Mouse (Mus musculus) CD4-positive, CD25-positive, alpha-beta regulatory T cell (primary cell): ENCODE results near the gene Ahrr. TPM values are rescaled to one million over a fixed set of nuclear protein-coding genes. Genes with fewer than 3 reads are reported as not detected.

ENCODE experiments used
- polyA plus RNA-seq: library from polyadenylated mRNA; unstranded; fragments of 100-300 nt; shearing (Covaris generic); gene quantifications from one replicate; pipeline ENCODE4 v1.2.1, GENCODE M21; 2017

Ahrr gene
- polyA plus RNA-seq = 0.11 TPM

DNA sequence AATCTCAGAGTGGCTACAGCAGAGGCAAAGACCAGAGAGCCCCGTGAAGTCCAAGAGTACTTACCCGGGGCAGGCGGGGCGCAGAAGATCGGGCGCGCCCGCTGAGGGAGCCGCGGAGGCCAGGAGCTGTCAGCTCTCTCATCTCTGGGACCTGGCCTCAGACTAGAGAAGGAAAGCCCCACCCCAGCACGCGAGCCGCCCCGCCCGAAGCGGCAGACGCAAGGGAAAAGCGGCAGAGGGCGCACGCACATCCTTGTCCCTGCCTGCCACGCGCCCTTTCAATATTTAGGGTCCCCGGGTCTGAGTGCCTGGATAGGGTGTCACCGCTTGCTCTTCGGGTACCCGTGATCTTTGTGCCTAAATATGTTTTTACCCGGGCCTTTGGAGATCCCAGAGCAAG is at the start of gene Ahrr:
TSS of gene Ahrr (minus strand) at position 165 of the 400 bp plus-strand sequence.

DNA sequence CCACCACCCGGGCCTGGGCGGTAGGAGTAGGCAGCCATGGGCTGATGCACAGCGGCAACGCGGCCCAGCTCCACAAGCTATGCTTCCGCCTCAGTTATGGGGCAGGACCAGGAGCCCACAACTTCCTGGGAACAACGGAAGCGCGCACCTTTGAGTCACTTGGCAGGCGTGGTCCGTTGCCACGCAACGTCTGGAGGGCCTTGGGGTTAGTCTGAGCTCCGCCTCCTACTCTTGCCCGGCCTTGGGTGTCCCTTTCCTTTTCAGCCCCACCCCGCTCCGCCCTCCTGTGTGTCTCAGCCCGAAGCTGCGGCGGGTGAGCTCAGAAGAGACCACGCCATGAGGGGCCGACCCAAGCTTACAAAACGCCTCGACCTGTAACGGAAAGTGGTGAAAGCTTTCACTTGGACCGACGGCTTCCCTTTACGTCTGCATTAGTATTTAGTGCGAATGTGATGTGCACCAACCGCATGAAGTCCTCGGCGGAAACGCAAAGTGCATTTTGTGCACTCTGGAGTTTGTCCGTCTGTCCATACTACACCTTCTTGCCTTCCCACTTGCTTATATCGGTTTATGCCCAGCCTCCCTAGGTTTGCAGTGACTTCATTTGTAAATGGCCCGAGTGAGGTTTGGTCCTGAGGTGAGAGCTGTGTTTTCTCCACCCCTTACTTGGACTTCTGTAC is 25.2 kb upstream of the Ahrr start, which contains the start of gene Pdcd6:
TSS of gene Pdcd6 (minus strand) at position 411 of the 680 bp plus-strand sequence.

DNA sequence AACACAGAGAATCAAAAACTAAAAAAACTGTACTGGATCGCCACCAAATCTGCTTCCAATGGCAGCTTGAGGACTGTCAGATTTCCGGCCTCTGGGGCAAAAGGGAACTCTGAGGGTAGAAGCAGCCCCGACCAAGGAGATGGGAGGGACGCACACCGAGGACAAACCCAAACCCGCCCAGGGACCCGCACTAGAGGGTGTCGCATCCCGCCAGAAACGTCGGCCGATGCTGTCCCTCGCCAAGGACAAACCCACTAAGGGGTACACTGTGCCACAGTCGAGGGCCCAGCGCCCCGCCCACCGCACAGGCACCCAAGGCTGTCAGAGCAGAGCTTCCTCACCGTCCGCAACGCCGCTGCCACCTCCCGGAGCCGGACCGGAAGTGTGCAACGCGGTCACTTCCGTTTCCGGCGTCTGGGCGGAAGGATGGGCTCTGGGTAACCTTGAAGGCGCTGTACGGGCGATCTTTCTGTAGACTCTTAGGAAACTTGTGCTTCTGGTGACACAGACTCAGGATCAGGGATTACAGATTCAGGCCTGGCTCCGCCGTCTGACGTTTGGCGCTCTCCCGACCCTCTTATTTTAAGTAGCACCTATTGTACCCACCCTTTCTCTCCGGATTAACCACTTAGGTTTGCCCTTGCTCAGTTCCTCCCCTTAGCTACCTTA is 83.7 kb downstream of the Ahrr start, which contains the start of gene Exoc3:
TSS of gene Exoc3 (minus strand) at position 416 of the 669 bp plus-strand sequence.

Other genes starting within 250 kb of the Ahrr start
- 8.4 TPM for gene Cep72, start 230.0 kb downstream of the Ahrr start, polyA plus RNA-seq
- gene Slc9a3, start 170.9 kb downstream of the Ahrr start, polyA plus RNA-seq = not detected
- gene Exoc3, start 83.6 kb downstream of the Ahrr start, polyA plus RNA-seq = 89.8 TPM
- 168 TPM for gene Pdcd6, start 25.2 kb upstream of the Ahrr start, polyA plus RNA-seq
- 279 TPM for gene Sdha, start 57.9 kb upstream of the Ahrr start, polyA plus RNA-seq
- 29.7 TPM for gene Ccdc127, start 58.0 kb upstream of the Ahrr start, polyA plus RNA-seq
- gene Lrrc14b, start 71.7 kb upstream of the Ahrr start, polyA plus RNA-seq = not detected
- 2.4 TPM for gene Zfp72, start 98.5 kb upstream of the Ahrr start, polyA plus RNA-seq
- 50.7 TPM for gene Ftl1-ps1, start 107.4 kb upstream of the Ahrr start, polyA plus RNA-seq
- 21.6 TPM for gene Zfp825, start 201.7 kb upstream of the Ahrr start, polyA plus RNA-seq